Mouse (Mus musculus): Measurements from ENCODE around the gene Rpn2.
A peak's percentile ranks its signal among the peaks of the same experiment; 100 is the strongest.

Rpn2 gene

DNA sequence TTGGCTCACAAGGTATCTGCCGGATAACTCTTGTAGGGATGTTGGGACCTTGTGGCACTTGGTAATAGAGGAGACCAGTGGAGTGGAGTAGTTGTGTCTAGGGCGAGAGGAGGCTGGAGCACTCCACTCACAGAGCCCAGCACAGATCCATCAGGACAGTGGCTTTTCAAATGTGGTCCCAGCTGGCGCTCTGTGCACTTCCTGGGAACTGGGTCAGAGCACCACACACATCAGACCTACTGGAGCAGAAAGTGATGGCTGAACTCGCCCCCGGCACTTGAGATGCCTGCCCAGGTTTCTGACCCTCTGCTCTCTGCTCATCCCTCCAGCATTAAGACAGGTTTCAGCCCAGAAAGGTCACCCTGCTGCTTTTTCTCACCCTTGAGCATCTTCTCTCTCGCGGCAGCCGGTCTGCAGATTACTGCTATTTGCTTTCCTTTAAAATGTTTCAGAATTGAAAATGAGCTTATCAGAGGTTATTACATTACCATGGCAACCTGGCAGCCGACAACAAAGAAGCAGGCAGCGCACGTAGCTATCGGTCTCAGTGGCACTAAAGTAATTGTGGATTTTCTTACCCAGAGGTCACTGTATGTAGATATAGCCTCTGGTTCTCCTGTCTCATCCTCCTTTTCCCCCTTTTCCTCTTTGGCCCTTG lies 70.4 kb downstream of the Rpn2 start:
- no peak for DNase-seq (ENCODE audit: low read depth, low spot score)

DNA sequence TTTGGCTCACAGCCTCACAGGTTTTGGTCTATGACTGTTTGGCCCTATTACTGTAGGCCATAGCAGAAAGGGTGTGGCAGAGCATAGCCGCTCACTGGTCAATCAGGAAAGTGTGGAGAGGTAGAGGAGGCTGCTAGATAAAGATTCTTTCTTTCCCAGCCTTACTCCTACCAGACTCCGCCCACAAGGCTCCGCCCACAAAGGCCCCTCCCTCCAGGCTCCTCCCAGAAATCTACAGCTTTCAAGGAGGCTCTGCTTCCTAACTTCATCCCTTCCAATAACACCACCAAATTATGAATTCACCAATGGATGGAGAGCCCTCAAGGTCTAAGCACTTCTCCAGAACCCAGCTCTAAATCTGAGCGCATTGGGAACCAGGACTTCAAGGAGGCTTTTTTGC lies 74.4 kb downstream of the Rpn2 start:
- no peak for DNase-seq (ENCODE audit: low read depth, low spot score)

DNA sequence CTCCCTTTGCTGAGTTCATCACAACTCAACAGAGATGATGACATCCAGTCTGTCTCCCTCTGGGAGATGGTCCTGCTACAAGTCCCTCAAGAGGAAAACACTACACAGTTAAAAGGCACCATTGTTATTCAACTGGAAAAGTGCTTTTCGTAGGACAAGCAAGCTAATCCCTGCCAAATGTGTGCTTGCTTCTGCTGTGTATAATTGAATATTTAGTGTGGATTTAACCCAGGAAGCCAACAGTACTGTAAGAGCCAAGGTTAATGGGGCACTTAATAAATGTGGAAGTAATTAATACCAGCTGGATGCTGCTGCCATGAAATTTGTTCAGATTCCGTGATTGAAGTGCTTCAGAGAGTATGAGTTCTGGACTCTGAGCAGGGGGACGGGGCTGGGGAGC lies 75.3 kb downstream of the Rpn2 start:
- no peak for DNase-seq (ENCODE audit: low read depth, low spot score)

- no peak for DNase-seq (ENCODE audit: low read depth, low spot score)
Observed at GRCm38 (mm10) chr2:157360028-157360427, 81.2 kb downstream of the Rpn2 start.

DNA sequence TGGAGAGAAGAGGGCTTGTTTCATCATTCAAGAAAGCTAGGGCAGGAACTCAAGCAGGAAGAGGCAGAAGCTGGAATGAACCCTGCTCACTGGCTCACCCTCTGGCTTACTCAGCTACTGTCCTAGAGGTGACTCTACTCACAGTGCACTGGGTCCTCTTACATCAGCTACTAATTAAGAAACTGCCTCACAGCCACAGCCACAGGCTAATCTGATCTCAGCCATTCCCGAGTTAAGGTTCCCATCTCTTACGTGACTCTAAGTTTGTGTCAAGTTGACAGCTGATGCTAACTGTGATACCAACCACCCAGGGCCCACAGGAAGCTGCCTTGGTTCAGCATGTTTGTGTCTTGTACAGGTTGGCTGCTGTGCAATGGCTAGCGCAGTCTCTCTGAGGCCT lies 84.2 kb downstream of the Rpn2 start:
- DNase-seq (ENCODE audit: low read depth, low spot score): no peak

DNA sequence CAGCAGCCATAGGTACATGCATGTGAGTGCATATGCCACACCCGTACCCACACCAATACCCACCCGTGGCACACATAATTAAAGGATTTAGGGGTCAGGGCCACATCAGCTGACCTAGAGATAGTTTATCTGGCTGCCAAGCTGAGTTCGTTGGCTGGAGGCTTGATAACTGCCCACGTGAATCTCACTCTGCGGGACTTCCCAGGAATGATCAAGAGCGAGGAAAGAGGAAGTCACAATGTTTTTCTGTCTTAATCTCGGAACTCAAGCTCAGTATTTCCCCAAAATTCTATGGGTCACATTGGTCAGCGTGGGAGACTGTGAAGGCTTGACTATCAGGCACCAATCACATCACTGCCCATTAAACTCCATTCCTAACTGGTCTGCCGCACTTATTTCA lies 87.9 kb downstream of the Rpn2 start:
- no peak for DNase-seq (ENCODE audit: low read depth, low spot score)

GRCm38 (mm10) chr2:157367184-157367893 lies 88.5 kb downstream of the Rpn2 start, which contains the start of gene Manbal:
TSS of gene Manbal (plus strand) at chr2:157367594.
- peak; percentile 93 for DNase-seq (ENCODE audit: low read depth, low spot score)

DNA sequence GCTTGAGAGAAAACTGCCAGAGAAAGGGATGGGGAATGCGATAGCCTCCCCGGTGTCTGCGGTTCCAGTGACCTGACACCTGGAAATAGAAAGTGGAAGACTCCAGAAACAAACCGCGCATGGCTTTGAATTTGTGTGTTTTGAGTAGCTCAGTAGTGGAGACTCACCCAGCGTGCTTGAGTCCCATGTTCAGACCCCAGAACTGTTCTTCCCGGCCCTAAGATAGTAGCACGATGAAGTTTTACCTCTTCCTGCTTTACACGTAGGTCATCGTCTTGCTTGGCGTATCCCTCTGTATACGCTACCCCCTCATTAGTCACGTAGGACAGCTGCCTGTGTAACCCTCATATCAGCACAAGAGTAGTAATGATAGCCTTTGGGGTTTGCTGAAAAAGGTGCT lies 89.2 kb downstream of the Rpn2 start:
- DNase-seq (ENCODE audit: low read depth, low spot score): peak; percentile 63

DNA sequence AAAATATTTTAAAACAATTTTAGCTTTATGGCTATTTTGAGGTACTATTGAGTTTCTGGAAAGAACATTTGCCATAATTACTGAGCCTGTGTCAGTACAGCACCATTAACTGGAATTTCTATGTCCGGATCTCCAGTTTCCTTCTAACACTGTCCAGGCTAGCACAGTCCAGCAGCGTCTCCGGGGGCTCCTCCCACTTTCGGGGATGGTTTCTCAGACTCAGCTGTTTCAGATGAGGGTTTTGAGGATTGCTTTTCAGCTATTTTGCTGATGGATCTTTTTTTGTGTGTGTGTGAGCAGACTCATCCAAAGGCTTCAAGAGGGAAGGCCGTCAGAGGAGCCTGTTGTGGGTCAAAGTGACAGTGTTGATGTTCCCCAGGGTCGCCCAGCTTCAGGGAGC lies 92.9 kb downstream of the Rpn2 start:
- no peak for DNase-seq (ENCODE audit: low read depth, low spot score)

DNA sequence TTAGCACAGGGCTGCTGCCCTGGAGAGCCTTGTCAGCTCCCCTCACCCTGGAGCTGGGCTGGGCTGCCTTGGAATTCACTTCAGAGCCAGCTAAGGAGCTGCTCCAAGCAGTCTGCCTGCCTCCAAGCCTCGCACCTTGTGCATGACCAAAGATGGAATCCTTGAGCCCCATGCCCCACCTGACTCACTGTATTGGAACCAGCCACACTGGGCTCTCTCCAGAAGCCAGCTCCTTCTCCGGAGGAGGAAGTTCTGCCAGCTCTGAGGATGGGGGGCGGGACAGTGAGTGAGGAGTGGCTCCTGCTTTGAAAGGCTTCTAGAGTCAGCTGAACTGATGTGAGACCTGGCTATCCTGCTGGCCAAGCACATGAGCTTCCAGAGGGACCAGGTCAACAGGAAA lies 94.9 kb downstream of the Rpn2 start:
- peak; percentile 19 for DNase-seq (ENCODE audit: low read depth, low spot score)

DNA sequence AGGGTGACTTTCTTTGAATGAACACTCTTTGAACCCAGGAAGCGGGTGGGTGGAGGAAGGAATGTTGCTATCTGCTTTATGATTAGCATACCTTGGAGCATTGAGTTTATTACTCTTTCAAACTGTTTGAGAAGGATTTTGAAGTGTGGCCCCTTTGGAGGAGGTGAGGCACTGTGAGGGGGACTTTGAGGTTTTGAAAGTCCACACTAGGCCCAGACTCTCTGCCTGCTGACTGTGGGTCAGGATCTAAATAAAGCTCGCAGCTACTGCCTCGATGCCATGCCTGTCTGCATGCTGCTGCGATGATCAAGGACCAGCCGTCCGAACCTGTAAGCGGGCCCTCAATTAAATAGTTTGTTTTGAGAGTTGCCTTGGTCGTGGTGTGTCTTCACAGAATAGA lies 96.2 kb downstream of the Rpn2 start:
- DNase-seq (ENCODE audit: low read depth, low spot score): no peak
